Mouse (Mus musculus): Measurements from ENCODE around the gene Psmd9.

- TF ChIP-seq ZC3H11A (IDR thresholded peaks at IDR 0.05; ENCODE audit: borderline replicate concordance, low read depth, low read length) (no peak), MAFK (IDR thresholded peaks at IDR 0.05; ENCODE audit: insufficient read depth, low read depth, low read length) (no peak), CHD2 (IDR thresholded peaks at IDR 0.05; ENCODE audit: low read depth, low read length) (no peak), ZNF384 (IDR thresholded peaks at IDR 0.05; ENCODE audit: low read depth, low read length) (no peak), HCFC1 (IDR thresholded peaks at IDR 0.05; ENCODE audit: borderline replicate concordance, insufficient read depth, low read length) (no peak)
Observed at GRCm38 (mm10) chr5:123190912-123191311, 21.7 kb downstream of the Psmd9 start.
